Mouse (Mus musculus) liver, embryonic 14 days (tissue): ENCODE data around the gene Hist1h3d. TPM values are rescaled to one million over a fixed set of nuclear protein-coding genes. Genes with fewer than 3 reads are reported as not detected.

Experiments used
- polyA plus RNA-seq: library from polyadenylated mRNA; depleted of rRNA; stranded (reverse); fragments of >200 nt; gene quantifications from 2 replicates; pipeline ENCODE4 v1.2.3, GENCODE M21; 2012; rRNA removed

Hist1h3d gene
- polyA plus RNA-seq, 1 experiment = 22.5 TPM

Other genes starting within 250 kb of the Hist1h3d start
- gene Zfp322a, start 206.6 kb upstream of the Hist1h3d start, polyA plus RNA-seq = 6.0 and 6.7 TPM in 2 replicates
- 3.8 and 4.4 TPM in 2 replicates for gene Abt1, start 151.9 kb upstream of the Hist1h3d start, polyA plus RNA-seq
- 1.8 and 2.0 TPM in 2 replicates for gene Btn1a1, start 109.9 kb upstream of the Hist1h3d start, polyA plus RNA-seq
- gene Btn2a2, start 86.9 kb upstream of the Hist1h3d start, polyA plus RNA-seq = not detected in 2 replicates
- 20.0 and 22.7 TPM in 2 replicates for gene Hist1h4h, start 44.7 kb upstream of the Hist1h3d start, polyA plus RNA-seq
- 254 and 365 TPM in 2 replicates for gene Hist1h2af, start 41.9 kb upstream of the Hist1h3d start, polyA plus RNA-seq
- 40.7 and 47.0 TPM in 2 replicates for gene Hist1h3g, start 40.3 kb upstream of the Hist1h3d start, polyA plus RNA-seq
- gene Hist1h2bh, start 32.4 kb upstream of the Hist1h3d start, polyA plus RNA-seq = 6.3 and 6.5 TPM in 2 replicates
- gene Hist1h3f, start 31.7 kb upstream of the Hist1h3d start, polyA plus RNA-seq = 4.4 and 4.5 TPM in 2 replicates
- 19.0 and 21.1 TPM in 2 replicates for gene Hist1h4f, start 24.1 kb upstream of the Hist1h3d start, polyA plus RNA-seq
- 0.66 and 0.96 TPM in 2 replicates for gene Hist1h1d, start 22.5 kb upstream of the Hist1h3d start, polyA plus RNA-seq
- gene Hist1h3e, start 13.4 kb upstream of the Hist1h3d start, polyA plus RNA-seq = 24.2 and 24.8 TPM in 2 replicates
- gene Hist1h2ae, start 4.5 kb upstream of the Hist1h3d start, polyA plus RNA-seq = 11.7 and 13.2 TPM in 2 replicates
- gene Hist1h2bg, start 4.4 kb upstream of the Hist1h3d start, polyA plus RNA-seq = 35.1 and 41.0 TPM in 2 replicates
- 12.1 and 12.6 TPM in 2 replicates for gene Hist1h2bf, start 1.6 kb upstream of the Hist1h3d start, polyA plus RNA-seq
- 8.7 and 8.8 TPM in 2 replicates for gene Hist1h2ad, start 1.4 kb upstream of the Hist1h3d start, polyA plus RNA-seq
- 7.9 and 8.2 TPM in 2 replicates for gene Hist1h4d, start 5.8 kb downstream of the Hist1h3d start, polyA plus RNA-seq
- gene Hist1h2be, start 45.4 kb downstream of the Hist1h3d start, polyA plus RNA-seq = 2.9 and 3.1 TPM in 2 replicates
- gene Hist1h1e, start 46.8 kb downstream of the Hist1h3d start, polyA plus RNA-seq = 7.8 and 10.5 TPM in 2 replicates
- gene Hist1h2ac, start 108.2 kb downstream of the Hist1h3d start, polyA plus RNA-seq = 1.2 and 1.3 TPM in 2 replicates
- 75.9 and 78.5 TPM in 2 replicates for gene Hist1h2bc, start 108.4 kb downstream of the Hist1h3d start, polyA plus RNA-seq
- gene Hist1h1t, start 120.1 kb downstream of the Hist1h3d start, polyA plus RNA-seq = 0.13 TPM in 1 of 2 replicates, not detected in the other
- gene Hist1h4c, start 122.7 kb downstream of the Hist1h3d start, polyA plus RNA-seq = 5.9 TPM in 2 replicates
- gene Hfe, start 135.1 kb downstream of the Hist1h3d start, polyA plus RNA-seq = 2.5 and 4.1 TPM in 2 replicates
- gene Hist1h1c, start 163.0 kb downstream of the Hist1h3d start, polyA plus RNA-seq = 41.5 and 49.3 TPM in 2 replicates
- 38.4 and 43.0 TPM in 2 replicates for gene Hist1h3c, start 169.8 kb downstream of the Hist1h3d start, polyA plus RNA-seq
- gene Hist1h2bb, start 171.0 kb downstream of the Hist1h3d start, polyA plus RNA-seq = 15.4 and 18.8 TPM in 2 replicates
- gene Hist1h2ab, start 175.4 kb downstream of the Hist1h3d start, polyA plus RNA-seq = 38.0 and 42.8 TPM in 2 replicates
- gene Hist1h3b, start 176.5 kb downstream of the Hist1h3d start, polyA plus RNA-seq = 36.3 and 37.0 TPM in 2 replicates
- 20.1 and 25.1 TPM in 2 replicates for gene Hist1h4b, start 181.2 kb downstream of the Hist1h3d start, polyA plus RNA-seq
- 10.7 and 12.1 TPM in 2 replicates for gene Hist1h4a, start 185.5 kb downstream of the Hist1h3d start, polyA plus RNA-seq
- 32.0 and 44.7 TPM in 2 replicates for gene Hist1h3a, start 186.6 kb downstream of the Hist1h3d start, polyA plus RNA-seq
- gene Hist1h1a, start 187.9 kb downstream of the Hist1h3d start, polyA plus RNA-seq = 13.8 and 15.6 TPM in 2 replicates
- gene Trim38, start 194.2 kb downstream of the Hist1h3d start, polyA plus RNA-seq = 0.01 and 0.02 TPM in 2 replicates
- 0.92 and 1.1 TPM in 2 replicates for gene Slc17a2, start 231.2 kb downstream of the Hist1h3d start, polyA plus RNA-seq